Mouse (Mus musculus): Measurements from ENCODE around the gene Zswim5.
"Not testable (repeated sequence)": the region's sequence is repeated elsewhere in the genome, so short reads cannot be mapped to it uniquely, and the experiment has no call there.

Gene Zswim5

DNA sequence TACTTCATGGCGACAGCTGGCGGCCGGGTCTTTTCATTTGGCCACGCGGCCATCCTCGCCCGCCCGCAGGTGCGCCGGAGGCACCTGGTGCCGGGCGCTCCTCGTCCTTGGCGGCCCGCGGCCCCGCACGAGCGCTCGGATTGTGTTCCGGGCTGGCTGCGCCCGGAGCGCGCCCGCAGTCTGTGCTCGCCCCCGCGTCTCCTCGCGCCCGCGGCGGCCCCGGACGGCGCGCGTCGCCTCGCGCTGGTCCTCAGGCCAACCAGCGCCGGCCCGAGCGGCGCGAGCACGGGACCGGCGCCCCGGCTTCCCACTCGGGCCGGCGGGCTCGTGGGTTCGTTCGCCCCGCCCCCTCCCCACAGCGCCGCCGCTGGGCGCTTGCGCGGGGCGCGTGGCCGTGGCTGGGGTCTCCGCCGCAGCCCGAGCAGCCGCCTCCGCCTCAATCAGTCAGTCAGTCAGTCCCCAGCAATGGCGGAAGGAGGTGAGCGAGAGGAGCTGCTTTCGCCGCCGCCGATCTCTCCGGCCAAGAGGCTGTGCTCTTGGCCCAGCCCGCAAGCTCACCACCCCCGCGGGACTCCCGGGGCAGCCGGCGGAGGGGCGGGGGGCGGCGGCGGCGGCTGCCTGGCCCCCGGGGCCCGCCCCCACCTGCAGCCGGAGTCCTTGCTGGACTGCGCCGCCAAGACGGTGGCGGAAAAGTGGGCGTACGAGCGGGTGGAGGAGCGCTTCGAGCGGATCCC lies at the start of gene Zswim5:
Zswim5 (plus strand) TSS at position 382 of the 734 bp plus-strand sequence.
- DNase-seq (ENCODE audit: low read depth, low spot score): peak; percentile 53

GRCm38 (mm10) chr4:116827819-116828218 lies 49.4 kb upstream of the Zswim5 start:
- peak; percentile 76 for DNase-seq (ENCODE audit: low read depth, low spot score)

GRCm38 (mm10) chr4:116829364-116830069 lies 47.7 kb upstream of the Zswim5 start:
- no peak for DNase-seq (ENCODE audit: low read depth, low spot score)

GRCm38 (mm10) chr4:116830070-116830368 lies 47.2 kb upstream of the Zswim5 start:
- DNase-seq (ENCODE audit: low read depth, low spot score): no peak

- DNase-seq (ENCODE audit: low read depth, low spot score): no peak
Measured at GRCm38 (mm10) chr4:116838999-116839398, 38.2 kb upstream of the Zswim5 start.

GRCm38 (mm10) chr4:116840096-116840495 lies 37.1 kb upstream of the Zswim5 start:
- DNase-seq (ENCODE audit: low read depth, low spot score): not testable (repeated sequence)

- no peak for DNase-seq (ENCODE audit: low read depth, low spot score)
Measured at GRCm38 (mm10) chr4:116840841-116841240, 36.3 kb upstream of the Zswim5 start.

DNA sequence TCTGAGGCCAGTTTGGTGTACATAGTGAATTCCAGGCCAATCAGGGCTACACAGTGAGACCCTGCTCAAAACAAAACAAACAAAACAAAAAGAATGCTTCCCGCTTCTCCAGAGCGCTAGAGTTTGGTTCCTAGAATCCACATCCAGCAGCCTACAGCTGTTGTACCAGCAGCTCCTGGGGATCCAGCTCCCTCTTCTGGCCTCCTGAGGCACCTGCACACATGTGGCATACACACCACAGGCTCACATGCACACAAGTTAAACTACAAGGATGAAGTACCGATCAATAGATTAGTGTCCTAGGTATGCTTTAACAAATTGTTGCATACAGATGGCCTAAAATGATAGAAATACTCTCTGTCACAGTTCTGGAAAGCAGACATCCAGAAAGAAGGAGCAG lies 32.9 kb upstream of the Zswim5 start:
- DNase-seq (ENCODE audit: low read depth, low spot score): no peak

- no peak for DNase-seq (ENCODE audit: low read depth, low spot score)
Measured at GRCm38 (mm10) chr4:116849901-116850300, 27.3 kb upstream of the Zswim5 start.

DNA sequence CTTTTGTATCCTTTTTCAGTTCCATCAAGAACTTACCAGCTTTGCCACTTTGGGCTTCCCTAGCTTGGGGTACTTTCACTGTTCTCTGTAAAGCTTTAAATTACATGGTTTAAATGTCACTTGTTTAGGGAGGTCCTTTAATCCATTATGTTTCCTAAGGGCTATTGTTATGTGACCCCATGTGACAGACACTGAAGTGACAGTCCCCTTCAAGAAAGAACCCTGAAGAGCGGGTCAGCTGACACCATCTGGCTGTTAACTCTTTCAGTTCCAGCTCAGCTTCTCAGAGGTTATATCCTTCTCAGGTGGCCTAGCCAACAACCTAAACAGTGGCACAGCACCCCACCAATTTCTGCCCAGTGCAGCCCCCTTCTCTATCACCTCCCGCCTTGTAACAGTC lies 22.9 kb upstream of the Zswim5 start:
- no peak for DNase-seq (ENCODE audit: low read depth, low spot score)

DNA sequence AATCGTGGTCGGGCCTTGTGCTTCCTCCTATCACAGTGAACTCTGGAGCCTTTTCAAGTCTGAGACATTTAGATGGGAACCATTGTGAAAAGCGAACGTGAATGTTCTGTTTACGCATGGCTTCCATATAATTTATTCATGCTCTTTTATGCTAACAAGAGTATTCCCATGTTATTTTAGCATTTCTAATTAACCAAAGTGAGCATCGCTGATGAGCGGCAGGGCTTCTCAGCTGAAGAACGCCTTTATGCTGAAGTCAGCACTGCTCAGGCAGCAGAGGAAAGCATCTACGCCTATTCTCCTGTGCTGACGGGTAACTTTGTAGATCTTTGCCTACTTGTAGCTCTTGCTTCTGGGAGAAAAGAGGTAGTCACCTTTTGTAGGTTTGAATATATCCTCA lies 20.0 kb upstream of the Zswim5 start:
- no peak for DNase-seq (ENCODE audit: low read depth, low spot score)

DNA sequence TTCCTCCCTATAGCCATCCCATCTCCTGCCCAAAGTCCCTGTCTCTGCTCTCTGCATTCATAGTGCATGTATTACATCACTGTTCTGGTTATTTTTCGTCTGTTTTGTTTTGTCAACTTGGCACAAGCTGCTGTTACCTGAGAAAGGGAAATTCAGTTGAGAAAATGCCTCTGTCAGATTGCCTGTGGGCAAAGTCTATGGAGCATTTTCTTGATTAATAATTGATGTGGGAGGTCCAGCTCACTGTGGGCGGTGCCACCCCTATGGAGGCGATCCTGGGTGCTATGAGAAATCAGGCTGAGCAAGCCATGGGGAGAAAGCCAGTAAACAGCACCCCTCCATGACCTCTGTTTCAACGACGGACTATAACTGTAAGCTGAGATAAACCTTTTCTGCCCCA lies 17.5 kb upstream of the Zswim5 start:
- DNase-seq (ENCODE audit: low read depth, low spot score): no peak

DNA sequence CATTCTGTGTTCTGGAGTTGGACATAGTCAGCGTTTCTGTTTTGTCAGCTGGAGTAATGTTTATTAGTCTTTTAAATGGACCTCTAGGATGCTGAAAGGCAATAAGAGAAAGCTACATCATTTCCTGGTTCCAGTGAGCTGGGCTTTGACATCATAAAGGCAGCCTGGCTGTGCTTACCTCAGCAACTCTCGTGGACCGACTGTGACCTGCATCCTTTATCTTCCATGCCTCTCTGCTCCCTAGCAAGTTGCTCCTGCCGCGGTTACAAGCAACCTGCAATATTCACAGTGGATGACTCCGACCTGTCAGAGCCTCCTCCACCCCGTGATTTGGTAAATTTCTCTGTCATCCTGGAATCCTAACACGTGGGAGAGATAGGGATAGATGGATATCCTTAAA lies 15.2 kb upstream of the Zswim5 start:
- no peak for DNase-seq (ENCODE audit: low read depth, low spot score)

- DNase-seq (ENCODE audit: low read depth, low spot score): no peak
Measured at GRCm38 (mm10) chr4:116869898-116870297, 7.3 kb upstream of the Zswim5 start.

DNA sequence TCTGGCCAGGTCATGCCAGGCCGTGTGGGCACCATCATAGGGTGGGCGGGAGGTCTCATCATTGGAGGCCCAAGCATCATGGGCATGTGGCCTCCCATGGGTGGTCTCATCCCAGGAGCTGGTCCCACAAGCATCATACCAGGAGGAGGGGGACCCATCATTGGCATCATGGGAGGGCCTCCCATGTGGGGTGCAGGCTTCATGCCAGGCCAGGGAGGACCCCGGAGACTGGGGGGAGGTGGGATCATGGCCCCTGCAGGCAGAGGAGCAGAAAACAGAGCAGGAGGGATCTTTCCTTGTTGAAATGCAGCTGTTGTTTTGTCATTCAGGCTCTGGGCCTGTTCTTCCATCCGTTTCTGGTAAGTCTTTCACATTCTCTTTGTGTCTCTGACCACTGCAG lies 2.6 kb upstream of the Zswim5 start:
- DNase-seq (ENCODE audit: low read depth, low spot score): no peak

DNA sequence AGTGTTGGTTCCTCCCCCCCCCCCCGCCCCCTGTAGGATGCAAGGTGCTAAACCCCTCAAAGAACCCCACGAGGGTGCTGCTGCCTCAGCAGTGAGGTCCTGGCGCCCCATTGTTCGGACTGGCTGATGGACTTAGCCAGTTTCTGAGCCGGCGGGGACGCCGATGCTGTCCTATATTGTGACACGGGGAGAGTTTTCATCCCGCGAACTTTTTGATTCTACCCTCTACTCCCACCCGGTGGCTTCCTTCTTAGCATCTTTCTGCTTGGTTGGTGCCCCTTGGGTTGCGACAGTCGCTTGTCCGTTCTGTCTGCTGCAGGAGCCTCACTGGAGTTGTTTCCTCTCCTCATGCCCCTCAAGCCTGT lies 564 bp upstream of the Zswim5 start:
- no peak for DNase-seq (ENCODE audit: low read depth, low spot score)

DNA sequence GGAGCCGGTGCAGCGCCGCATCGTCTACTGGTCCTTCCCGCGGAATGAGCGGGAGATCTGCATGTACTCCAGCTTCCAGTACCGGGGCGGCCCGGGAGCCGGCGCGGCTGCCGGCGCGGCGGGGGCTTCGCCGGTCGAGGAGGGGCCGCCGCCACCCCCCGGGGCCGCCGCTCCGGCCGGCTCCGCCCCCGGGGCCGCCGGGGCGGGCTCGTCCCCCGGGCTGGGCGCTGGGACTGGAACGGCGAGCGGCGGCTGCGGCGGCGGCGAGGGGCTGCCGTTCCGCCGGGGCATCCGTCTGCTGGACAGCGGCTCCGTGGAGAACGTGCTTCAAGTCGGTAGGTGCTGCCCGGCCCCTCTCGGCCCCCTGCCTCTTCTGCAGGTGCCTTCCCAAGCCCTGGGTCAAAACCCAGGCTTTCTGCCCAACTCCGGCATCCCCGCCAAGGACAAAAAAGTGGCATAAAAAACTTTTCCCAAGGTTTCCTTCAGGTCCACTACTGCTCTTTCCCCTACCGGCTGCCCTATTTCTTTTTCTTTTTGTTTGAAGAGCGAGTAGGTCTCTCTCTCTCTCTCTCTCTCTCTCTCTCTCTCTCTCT lies 649 bp downstream of the Zswim5 start:
- peak; percentile 27 for DNase-seq (ENCODE audit: low read depth, low spot score)

DNA sequence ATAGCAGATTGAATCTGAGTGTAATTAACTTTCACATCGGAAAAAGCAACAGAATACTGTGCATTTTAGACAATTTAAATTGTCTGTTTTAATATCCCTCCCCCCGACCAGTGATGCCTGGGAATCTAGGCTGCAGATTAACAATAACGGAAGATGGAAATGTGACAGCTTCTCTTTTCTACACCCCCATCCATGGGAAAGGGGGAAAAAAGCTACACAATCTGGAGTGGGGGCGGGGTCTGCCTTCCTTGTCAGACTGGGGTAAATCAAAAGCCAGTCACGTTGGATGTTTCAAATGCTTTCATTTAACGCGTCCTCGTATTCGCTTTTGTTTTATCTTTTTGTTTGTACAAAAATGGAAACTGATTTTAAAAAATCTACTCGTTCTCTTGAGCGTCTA lies 1.3 kb downstream of the Zswim5 start:
- DNase-seq (ENCODE audit: low read depth, low spot score): peak; percentile 5

- DNase-seq (ENCODE audit: low read depth, low spot score): no peak
Measured at GRCm38 (mm10) chr4:116882679-116883078, 5.5 kb downstream of the Zswim5 start.

DNA sequence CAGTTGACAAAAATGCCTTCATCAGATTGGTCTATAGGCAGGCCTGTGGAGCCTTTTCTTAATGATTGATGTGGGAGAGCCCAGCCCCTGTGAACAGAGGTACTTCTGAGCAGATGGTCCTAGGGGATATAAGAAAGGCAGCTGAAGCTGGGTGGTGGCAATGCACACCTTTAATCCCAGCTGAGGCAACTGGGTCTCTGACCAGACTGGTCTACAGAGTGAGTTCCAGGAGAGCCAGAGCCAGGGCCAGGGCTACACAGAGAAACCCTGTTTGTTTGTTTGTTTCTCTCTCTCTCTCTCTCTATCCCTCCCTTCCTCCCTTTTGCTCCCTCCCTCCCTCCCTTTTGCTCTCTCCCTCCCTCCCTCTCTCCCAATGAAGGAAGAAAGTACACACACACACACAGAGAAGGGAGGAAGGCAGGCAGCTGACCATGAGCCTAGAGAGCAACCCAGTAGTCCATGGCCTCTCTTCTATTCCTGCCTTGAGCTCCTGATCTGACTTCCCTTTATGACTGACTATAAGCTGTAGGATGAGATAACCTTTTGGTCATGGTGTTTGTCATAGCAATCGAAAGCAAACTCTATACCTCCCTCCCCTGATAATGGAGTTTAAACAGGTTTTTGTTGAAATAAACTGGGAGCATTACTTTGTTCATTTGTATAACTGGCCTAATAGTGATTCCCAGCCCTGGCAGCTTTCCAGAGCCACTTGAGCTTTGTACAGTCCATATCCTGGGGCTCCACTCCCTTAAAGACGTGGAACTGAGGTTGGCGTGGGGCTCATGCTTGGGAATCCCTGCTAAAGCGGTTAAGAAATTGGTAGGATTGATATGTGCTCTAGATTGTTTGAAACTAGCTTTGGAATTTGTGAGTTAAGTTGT lies 17.3 kb downstream of the Zswim5 start:
- no peak for DNase-seq (ENCODE audit: low read depth, low spot score)

- DNase-seq (ENCODE audit: low read depth, low spot score): no peak
Measured at GRCm38 (mm10) chr4:116910489-116911181, 33.5 kb downstream of the Zswim5 start.

DNA sequence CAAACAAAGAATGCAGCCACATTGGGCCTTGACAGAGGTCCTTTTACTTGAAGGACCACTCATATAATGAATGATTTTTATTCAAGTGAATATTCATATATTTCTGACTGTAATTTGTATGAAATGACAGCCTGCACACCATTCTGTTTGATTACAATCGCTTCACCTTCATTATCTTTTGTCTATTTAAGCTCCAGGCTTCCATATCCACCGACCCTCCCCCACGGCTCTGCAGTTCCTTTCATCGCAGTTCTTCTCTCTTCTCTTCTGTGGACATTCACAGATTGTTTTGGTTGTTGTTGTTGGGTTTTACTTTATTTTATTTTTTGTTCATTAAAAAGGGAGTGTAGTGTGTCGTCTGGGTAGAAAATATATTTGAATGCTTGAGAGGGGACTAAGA lies 34.0 kb downstream of the Zswim5 start:
- no peak for DNase-seq (ENCODE audit: low read depth, low spot score)

All from CD4-positive helper T cell, adult 2 months (primary cell).